Mouse (Mus musculus) kidney, embryonic 16.5 days (tissue): ENCODE data around the gene Kcnh2. TPM values are rescaled to one million over a fixed set of nuclear protein-coding genes. Genes with fewer than 3 reads are reported as not detected.
"Not testable (repeated sequence)": the region's sequence is repeated elsewhere in the genome, so short reads cannot be mapped to it uniquely, and the experiment has no call there.

Experiments used
- ATAC-seq: fragments of 200-750 bp; cut with Nextera tagmentation; 2 replicates; pipeline ENCODE4 v1.8.0; 2017; ENCODE audit warnings: moderate TSS enrichment; ENCODE audit not compliant: low FRiP score, low TSS enrichment
- H3K27ac ChIP-seq: fragments of 300-500 bp; sonication (generic); 2 replicates; pipeline ENCODE4 v1.5.1; 2014; ENCODE audit warnings: low read length
- H3K27me3 ChIP-seq: fragments of 300-500 bp; sonication (generic); 2 replicates; pipeline ENCODE4 v1.6.1; 2014; ENCODE audit warnings: low read length, control low read depth, mixed read lengths; ENCODE audit not compliant: insufficient read depth
- H3K36me3 ChIP-seq: fragments of 300-500 bp; sonication (generic); 2 replicates; pipeline ENCODE4 v1.6.1; 2014; ENCODE audit warnings: low read length, control low read depth, mixed read lengths; ENCODE audit not compliant: insufficient read depth
- H3K4me1 ChIP-seq: fragments of 300-500 bp; sonication (generic); 2 replicates; pipeline ENCODE4 v1.6.1; 2014; ENCODE audit warnings: low read length, control low read depth, mixed read lengths; ENCODE audit not compliant: insufficient read depth
- H3K4me2 ChIP-seq: fragments of 300-500 bp; sonication (generic); replicated peaks from 2 replicates; pipeline ENCODE4 v1.6.1; 2014; ENCODE audit warnings: low read depth, low read length
- H3K4me3 ChIP-seq: fragments of 300-500 bp; sonication (generic); 2 replicates; pipeline ENCODE4 v1.5.1; 2014; ENCODE audit warnings: mild to moderate bottlenecking, low read length
- H3K9ac ChIP-seq: fragments of 300-500 bp; sonication (generic); replicated peaks from 2 replicates; pipeline ENCODE4 v1.6.1; 2014; ENCODE audit warnings: low read length
- H3K9me3 ChIP-seq: fragments of 300-500 bp; sonication (generic); 2 replicates; pipeline ENCODE4 v1.6.1; 2016; ENCODE audit warnings: low read length, control low read depth
- WGBS: fragments of 180-500 bp; shearing (Covaris S2); extraction: QIAGEN DNeasy Blood & Tissue Kit; methylation state at CpG from one replicate; pipeline ENCODE4 v1.1.7; 2014; 5-methylcytosine and 5-hydroxymethylcytosine counted together
- polyA plus RNA-seq: library from polyadenylated mRNA; unstranded; fragments of >200 nt; fragmentation: Nextera tagmentation; extraction: Ambion mirVana; gene quantifications from 2 replicates; pipeline ENCODE4 v1.2.1, GENCODE M21; 2015

The Kcnh2 gene
- 5.9 and 6.5 TPM in 2 replicates for polyA plus RNA-seq

- no peaks in the 10 kb centered on the region for H3K9me3 ChIP-seq
- H3K4me2 ChIP-seq, result peak within 1 kb of the TSS; percentile 97
- peaks cover 60% of the 10 kb centered on the region for H3K4me1 ChIP-seq
- H3K36me3 ChIP-seq, result no peaks in the 10 kb centered on the region
- H3K27me3 ChIP-seq, result peaks cover 21% of the 10 kb centered on the region
- H3K27ac ChIP-seq, result peak within 1 kb of the TSS; percentile 90
- peak within 1 kb of the TSS; percentile 69 for H3K4me3 ChIP-seq
- H3K9ac ChIP-seq, result peak within 1 kb of the TSS; percentile 75
- peak; percentile 36 for ATAC-seq
- 0% methylated on average over 34 of the region's 53 CpGs for WGBS
Observed at GRCm38 (mm10) chr5:24351278-24351677, at the start of gene Kcnh2. Gene Kcnh2, minus strand, starts transcription at chr5:24351604.

- H3K36me3 ChIP-seq, result peaks cover 5% of the 10 kb centered on the region
- no peak overlapping the region for H3K4me3 ChIP-seq
- 94% methylated on average over 11 of the region's 11 CpGs for WGBS
- H3K4me1 ChIP-seq, result no peaks in the 10 kb centered on the region
- no peak overlapping the region for H3K4me2 ChIP-seq
- no peak for ATAC-seq
- H3K9me3 ChIP-seq, result no peaks in the 10 kb centered on the region
- H3K27me3 ChIP-seq, result no peaks in the 10 kb centered on the region
- H3K27ac ChIP-seq, result no peak overlapping the region
- H3K9ac ChIP-seq, result no peak overlapping the region
Observed at GRCm38 (mm10) chr5:24400362-24400761, 49.0 kb upstream of the Kcnh2 start.

DNA sequence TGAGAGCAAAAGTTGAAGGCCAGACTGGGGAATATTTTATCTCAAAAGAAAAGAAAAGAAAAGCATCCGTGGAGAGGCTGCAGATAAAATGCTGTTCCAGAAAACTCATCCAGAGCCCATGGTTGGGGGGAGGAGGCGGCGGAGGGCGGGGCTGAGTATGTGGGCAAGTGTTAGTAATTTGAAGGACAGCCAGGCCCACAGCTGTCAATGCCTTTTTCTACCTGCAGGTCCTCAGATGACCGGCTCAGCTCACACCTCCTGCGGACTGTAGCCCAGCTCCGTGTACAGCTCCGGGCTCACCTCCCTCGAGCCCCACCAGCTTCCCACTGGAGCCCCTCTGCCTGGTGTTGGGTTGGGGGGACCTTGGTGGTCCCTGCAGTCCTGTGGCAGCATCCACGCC is 48.3 kb upstream of the Kcnh2 start:
- 89% methylated on average over 10 of the region's 10 CpGs for WGBS
- peaks cover 5% of the 10 kb centered on the region for H3K36me3 ChIP-seq
- H3K27ac ChIP-seq, result no peak overlapping the region
- peaks cover 5% of the 10 kb centered on the region; the same call in 1 of the 2 replicates for H3K4me1 ChIP-seq
- ATAC-seq, result no peak
- no peak overlapping the region for H3K9ac ChIP-seq
- H3K4me3 ChIP-seq, result no peak overlapping the region
- no peaks in the 10 kb centered on the region for H3K27me3 ChIP-seq
- H3K9me3 ChIP-seq, result no peaks in the 10 kb centered on the region
- no peak overlapping the region for H3K4me2 ChIP-seq

DNA sequence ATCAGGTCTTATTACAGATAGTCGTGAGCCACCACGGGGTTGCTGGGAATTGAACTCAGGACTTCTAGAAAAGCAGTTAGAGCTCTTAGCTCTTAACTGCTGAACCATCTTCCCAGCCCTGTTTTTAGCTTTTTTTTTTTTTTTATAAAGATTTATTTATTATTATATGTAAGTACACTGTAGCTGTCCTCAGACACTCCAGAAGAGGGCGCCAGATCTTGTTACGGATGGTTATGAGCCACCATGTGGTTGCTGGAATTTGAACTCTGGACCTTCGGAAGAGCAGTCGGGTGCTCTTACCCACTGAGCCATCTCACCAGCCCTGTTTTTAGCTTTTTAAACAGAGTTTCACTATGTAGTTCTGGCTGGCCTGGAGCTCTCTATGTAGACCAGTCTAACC is 44.9 kb upstream of the Kcnh2 start:
- H3K4me3 ChIP-seq, H3K9me3 ChIP-seq, H3K27ac ChIP-seq, H3K4me2 ChIP-seq, ATAC-seq, H3K4me1 ChIP-seq, H3K9ac ChIP-seq, H3K27me3 ChIP-seq, H3K36me3 ChIP-seq: not testable (repeated sequence)
- WGBS, result 90% methylated on average over 6 of the region's 6 CpGs

GRCm38 (mm10) chr5:24394165-24394894 is 42.9 kb upstream of the Kcnh2 start:
- no peaks in the 10 kb centered on the region for H3K27me3 ChIP-seq
- H3K4me2 ChIP-seq, result peak overlapping the region; percentile 53
- H3K4me3 ChIP-seq, result peak overlapping the region; percentile 58
- ATAC-seq, result peak; percentile 97
- peaks cover 16% of the 10 kb centered on the region; the same call in 1 of the 2 replicates for H3K4me1 ChIP-seq
- H3K36me3 ChIP-seq, result no peaks in the 10 kb centered on the region
- H3K9me3 ChIP-seq, result no peaks in the 10 kb centered on the region
- WGBS, result under 1% methylated on average over 36 of the region's 36 CpGs
- H3K27ac ChIP-seq, result peak overlapping the region; percentile 54
- peak overlapping the region; percentile 76 for H3K9ac ChIP-seq

GRCm38 (mm10) chr5:24393392-24393997 is 42.1 kb upstream of the Kcnh2 start, which contains the start of gene Abcb8:
Gene Abcb8, plus strand, starts transcription at chr5:24393663.
- peak within 1 kb of the TSS; percentile 58 for H3K4me3 ChIP-seq

GRCm38 (mm10) chr5:24392724-24393123 is 41.3 kb upstream of the Kcnh2 start:
- Histone ChIP-seq H3K9ac (no peak overlapping the region), H3K27me3 (peaks cover 5% of the 10 kb centered on the region; the same call in 1 of the 2 replicates), H3K4me1 (peaks cover 27% of the 10 kb centered on the region), H3K36me3 (no peaks in the 10 kb centered on the region), H3K4me3 (no peak overlapping the region), H3K9me3 (no peaks in the 10 kb centered on the region), H3K4me2 (no peak overlapping the region), H3K27ac (no peak overlapping the region)
- no peak for ATAC-seq
- WGBS, result 74% methylated on average over 7 of the region's 7 CpGs

More at GRCm38 (mm10) chr5:24393392-24393997, 42.1 kb upstream of the Kcnh2 start, which contains the start of gene Abcb8:
- peaks cover 19% of the 10 kb centered on the region; the same call in 1 of the 2 replicates for H3K4me1 ChIP-seq
- H3K36me3 ChIP-seq, result no peaks in the 10 kb centered on the region
- peaks cover 3% of the 10 kb centered on the region; the same call in 1 of the 2 replicates for H3K27me3 ChIP-seq
- WGBS, result 23% methylated on average over 7 of the region's 7 CpGs
- H3K4me2 ChIP-seq, result peak within 1 kb of the TSS; percentile 53
- H3K9me3 ChIP-seq, result no peaks in the 10 kb centered on the region
- peak within 1 kb of the TSS; percentile 54 for H3K27ac ChIP-seq
- H3K9ac ChIP-seq, result peak within 1 kb of the TSS; percentile 76
- ATAC-seq, result no peak

GRCm38 (mm10) chr5:24391864-24392263 is 40.5 kb upstream of the Kcnh2 start, which contains the start of gene Atg9b:
Gene Atg9b, minus strand, starts transcription at chr5:24392143.
- 83% methylated on average over 7 of the region's 7 CpGs for WGBS
- no peaks in the 10 kb centered on the region for H3K36me3 ChIP-seq
- H3K4me2 ChIP-seq, result no peak within 1 kb of the TSS
- H3K9me3 ChIP-seq, result no peaks in the 10 kb centered on the region
- H3K9ac ChIP-seq, result no peak within 1 kb of the TSS
- H3K4me3 ChIP-seq, result no peak within 1 kb of the TSS
- no peak within 1 kb of the TSS for H3K27ac ChIP-seq
- H3K4me1 ChIP-seq, result peaks cover 36% of the 10 kb centered on the region
- no peak for ATAC-seq
- H3K27me3 ChIP-seq, result peaks cover 13% of the 10 kb centered on the region

GRCm38 (mm10) chr5:24389658-24390020 is 38.2 kb upstream of the Kcnh2 start:
- Histone ChIP-seq H3K27me3 (peaks cover 21% of the 10 kb centered on the region), H3K27ac (no peak overlapping the region), H3K4me1 (peaks cover 34% of the 10 kb centered on the region), H3K4me3 (no peak overlapping the region), H3K9ac (no peak overlapping the region), H3K4me2 (no peak overlapping the region), H3K36me3 (no peaks in the 10 kb centered on the region), H3K9me3 (no peaks in the 10 kb centered on the region)
- no peak for ATAC-seq
- 73% methylated on average over 4 of the region's 4 CpGs for WGBS
